Mouse (Mus musculus) midbrain, embryonic 15.5 days (tissue): ENCODE results near the gene Nudt16l1. TPM values are rescaled to one million over a fixed set of nuclear protein-coding genes. Genes with fewer than 3 reads are reported as not detected.

Experiments used
- ATAC-seq: fragments of 200-750 bp; cut with Nextera tagmentation; replicated peaks from 2 replicates; pipeline ENCODE4 v1.8.0; 2017; ENCODE audit warnings: moderate TSS enrichment
- H3K27ac ChIP-seq: fragments of 300-500 bp; sonication (generic); 2 replicates; pipeline ENCODE4 v1.5.1; 2015; ENCODE audit warnings: mild to moderate bottlenecking, inconsistent platforms
- H3K27me3 ChIP-seq: fragments of 300-500 bp; sonication (generic); replicated peaks from 2 replicates; pipeline ENCODE4 v1.6.1; 2015; ENCODE audit warnings: inconsistent platforms
- H3K36me3 ChIP-seq: fragments of 300-500 bp; sonication (generic); replicated peaks from 2 replicates; pipeline ENCODE4 v1.6.1; 2015; ENCODE audit warnings: inconsistent platforms
- H3K4me1 ChIP-seq: fragments of 300-500 bp; sonication (generic); 2 replicates; pipeline ENCODE4 v1.6.1; 2015; ENCODE audit warnings: inconsistent platforms
- H3K4me2 ChIP-seq: fragments of 300-500 bp; sonication (generic); 2 replicates; pipeline ENCODE4 v1.6.1; 2015; ENCODE audit warnings: inconsistent platforms, mild to moderate bottlenecking, moderate library complexity
- H3K4me3 ChIP-seq: fragments of 300-500 bp; sonication (generic); 2 replicates; pipeline ENCODE4 v1.5.1; 2015; ENCODE audit warnings: mild to moderate bottlenecking, inconsistent platforms
- H3K9ac ChIP-seq: fragments of 300-500 bp; sonication (generic); 2 replicates; pipeline ENCODE4 v1.6.1; 2015; ENCODE audit warnings: mild to moderate bottlenecking, inconsistent platforms
- H3K9me3 ChIP-seq: fragments of 300-500 bp; sonication (generic); 2 replicates; pipeline ENCODE4 v1.6.1; 2016; ENCODE audit warnings: inconsistent platforms
- WGBS: fragments of 180-500 bp; shearing (Covaris S2); methylation state at CpG from one replicate; pipeline ENCODE4 v1.1.7; 2015; ENCODE audit warnings: mixed read lengths; 5-methylcytosine and 5-hydroxymethylcytosine counted together
- polyA plus RNA-seq: library from polyadenylated mRNA; unstranded; fragments of >200 nt; fragmentation: Nextera tagmentation; extraction: Ambion mirVana; gene quantifications from 2 replicates; pipeline ENCODE4 v1.2.1, GENCODE M21; 2015

The Nudt16l1 gene
- polyA plus RNA-seq, 1 experiment from 2014 or later = 123 TPM

GRCm38 (mm10) chr16:4922481-4922880 lies 16.1 kb upstream of the Nudt16l1 start:
- Histone ChIP-seq H3K9ac (no peak overlapping the region), H3K27me3 (no peaks in the 10 kb centered on the region), H3K36me3 (peaks cover 39% of the 10 kb centered on the region), H3K4me1 (no peaks in the 10 kb centered on the region), H3K9me3 (no peaks in the 10 kb centered on the region), H3K4me3 (no peak overlapping the region), H3K27ac (no peak overlapping the region), H3K4me2 (no peak overlapping the region)
- ATAC-seq = no peak
- 94% methylated on average over 6 of the region's 6 CpGs for WGBS

- no peak for ATAC-seq
- no peaks in the 10 kb centered on the region for H3K9me3 ChIP-seq
- H3K4me3 ChIP-seq = no peak overlapping the region
- no peak overlapping the region for H3K4me2 ChIP-seq
- no peak overlapping the region for H3K9ac ChIP-seq
- peaks cover 48% of the 10 kb centered on the region for H3K36me3 ChIP-seq
- 92% methylated on average over 5 of the region's 5 CpGs for WGBS
- no peak overlapping the region for H3K27ac ChIP-seq
- H3K27me3 ChIP-seq = no peaks in the 10 kb centered on the region
- no peaks in the 10 kb centered on the region for H3K4me1 ChIP-seq
These were observed 14.6 kb upstream of the Nudt16l1 start for GRCm38 (mm10) chr16:4923996-4924395.

- no peaks in the 10 kb centered on the region for H3K4me1 ChIP-seq
- 97% methylated on average over 7 of the region's 7 CpGs for WGBS
- no peaks in the 10 kb centered on the region for H3K9me3 ChIP-seq
- H3K9ac ChIP-seq = no peak overlapping the region
- H3K36me3 ChIP-seq = peaks cover 71% of the 10 kb centered on the region
- no peak for ATAC-seq
- H3K27ac ChIP-seq = no peak overlapping the region
- no peak overlapping the region for H3K4me2 ChIP-seq
- H3K27me3 ChIP-seq = no peaks in the 10 kb centered on the region
- no peak overlapping the region for H3K4me3 ChIP-seq
These were observed 10.6 kb upstream of the Nudt16l1 start for GRCm38 (mm10) chr16:4927967-4928366.

GRCm38 (mm10) chr16:4928474-4928873 lies 10.1 kb upstream of the Nudt16l1 start:
- 97% methylated on average over 2 of the region's 2 CpGs for WGBS
- Histone ChIP-seq H3K9ac (no peak overlapping the region), H3K4me2 (no peak overlapping the region), H3K36me3 (peaks cover 70% of the 10 kb centered on the region), H3K27ac (no peak overlapping the region), H3K27me3 (no peaks in the 10 kb centered on the region), H3K4me1 (no peaks in the 10 kb centered on the region), H3K4me3 (no peak overlapping the region), H3K9me3 (no peaks in the 10 kb centered on the region)
- no peak for ATAC-seq

GRCm38 (mm10) chr16:4932429-4932828 lies 6.1 kb upstream of the Nudt16l1 start:
- Histone ChIP-seq H3K36me3 (peaks cover 68% of the 10 kb centered on the region), H3K4me3 (no peak overlapping the region), H3K9ac (no peak overlapping the region), H3K27me3 (no peaks in the 10 kb centered on the region), H3K9me3 (no peaks in the 10 kb centered on the region), H3K4me2 (no peak overlapping the region), H3K27ac (no peak overlapping the region), H3K4me1 (no peaks in the 10 kb centered on the region)
- no peak for ATAC-seq
- 85% methylated on average over 3 of the region's 3 CpGs for WGBS

GRCm38 (mm10) chr16:4935430-4935829 lies 3.1 kb upstream of the Nudt16l1 start:
- H3K36me3 ChIP-seq = peaks cover 48% of the 10 kb centered on the region

GRCm38 (mm10) chr16:4935931-4936703 lies 2.4 kb upstream of the Nudt16l1 start:
- Histone ChIP-seq H3K27ac (no peak overlapping the region), H3K9me3 (no peaks in the 10 kb centered on the region)
- no peak for ATAC-seq

More at GRCm38 (mm10) chr16:4935430-4935829, 3.1 kb upstream of the Nudt16l1 start:
- Histone ChIP-seq H3K27ac (no peak overlapping the region), H3K9ac (no peak overlapping the region), H3K4me3 (no peak overlapping the region), H3K4me2 (no peak overlapping the region), H3K9me3 (no peaks in the 10 kb centered on the region), H3K4me1 (peaks cover 10% of the 10 kb centered on the region), H3K27me3 (no peaks in the 10 kb centered on the region)
- ATAC-seq = no peak
- WGBS = 96% methylated on average over 31 of the region's 31 CpGs

GRCm38 (mm10) chr16:4937351-4938190 lies 990 bp upstream of the Nudt16l1 start:
- peaks cover 11% of the 10 kb centered on the region for H3K4me1 ChIP-seq
- H3K9me3 ChIP-seq = no peaks in the 10 kb centered on the region
- H3K4me2 ChIP-seq = no peak overlapping the region
- WGBS = 93% methylated on average over 8 of the region's 8 CpGs
- H3K4me3 ChIP-seq = no peak overlapping the region
- H3K36me3 ChIP-seq = peaks cover 38% of the 10 kb centered on the region
- ATAC-seq = no peak
- H3K27me3 ChIP-seq = no peaks in the 10 kb centered on the region
- no peak overlapping the region for H3K9ac ChIP-seq
- H3K27ac ChIP-seq = no peak overlapping the region

More at GRCm38 (mm10) chr16:4935931-4936703, 2.4 kb upstream of the Nudt16l1 start:
- H3K9ac ChIP-seq = no peak overlapping the region
- H3K4me3 ChIP-seq = no peak overlapping the region
- no peaks in the 10 kb centered on the region for H3K27me3 ChIP-seq
- H3K4me2 ChIP-seq = no peak overlapping the region
- WGBS = 82% methylated on average over 10 of the region's 10 CpGs
- H3K36me3 ChIP-seq = peaks cover 47% of the 10 kb centered on the region
- H3K4me1 ChIP-seq = peaks cover 11% of the 10 kb centered on the region

GRCm38 (mm10) chr16:4938989-4939388 lies 428 bp downstream of the Nudt16l1 start:
- peak overlapping the region; percentile 98 for H3K9ac ChIP-seq
- H3K4me2 ChIP-seq = peak overlapping the region; percentile 97
- no peaks in the 10 kb centered on the region for H3K27me3 ChIP-seq
- peaks cover 11% of the 10 kb centered on the region for H3K4me1 ChIP-seq
- H3K4me3 ChIP-seq = peak overlapping the region; percentile 95
- peaks cover 26% of the 10 kb centered on the region; the same call in 1 of the 2 replicates for H3K36me3 ChIP-seq
- ATAC-seq = peak; percentile 96
- H3K9me3 ChIP-seq = no peaks in the 10 kb centered on the region
- under 1% methylated on average over 28 of the region's 28 CpGs for WGBS
- H3K27ac ChIP-seq = peak overlapping the region; percentile 87

GRCm38 (mm10) chr16:4939412-4939811 lies 851 bp downstream of the Nudt16l1 start:
- 4% methylated on average over 16 of the region's 16 CpGs for WGBS
- peak overlapping the region; percentile 98 for H3K9ac ChIP-seq
- H3K27me3 ChIP-seq = no peaks in the 10 kb centered on the region
- peak overlapping the region; percentile 87 for H3K27ac ChIP-seq
- peak overlapping the region; percentile 97 for H3K4me2 ChIP-seq
- peaks cover 21% of the 10 kb centered on the region; the same call in 1 of the 2 replicates for H3K36me3 ChIP-seq
- no peaks in the 10 kb centered on the region for H3K9me3 ChIP-seq
- H3K4me1 ChIP-seq = peaks cover 11% of the 10 kb centered on the region
- H3K4me3 ChIP-seq = peak overlapping the region; percentile 95
- peak; percentile 79 for ATAC-seq

- WGBS = 93% methylated on average over 10 of the region's 10 CpGs
- Histone ChIP-seq H3K9me3 (no peaks in the 10 kb centered on the region), H3K36me3 (peaks cover 17% of the 10 kb centered on the region; the same call in 1 of the 2 replicates), H3K27me3 (no peaks in the 10 kb centered on the region), H3K4me2 (peak overlapping the region; percentile 97), H3K27ac (0 out of 2 replicates have a peak overlapping the region, but pooled peaks have one; percentile 87), H3K4me3 (peak overlapping the region; percentile 95), H3K9ac (peak overlapping the region; percentile 98), H3K4me1 (peaks cover 11% of the 10 kb centered on the region)
- ATAC-seq = no peak
These were observed 1.8 kb downstream of the Nudt16l1 start for GRCm38 (mm10) chr16:4940311-4940850.

- H3K4me3 ChIP-seq = no peak overlapping the region
- no peak overlapping the region for H3K27ac ChIP-seq
- H3K4me2 ChIP-seq = no peak overlapping the region
- H3K9ac ChIP-seq = no peak overlapping the region
- peaks cover 17% of the 10 kb centered on the region; the same call in 1 of the 2 replicates for H3K36me3 ChIP-seq
- no peaks in the 10 kb centered on the region for H3K9me3 ChIP-seq
- H3K27me3 ChIP-seq = no peaks in the 10 kb centered on the region
- peaks cover 11% of the 10 kb centered on the region for H3K4me1 ChIP-seq
- ATAC-seq = no peak
These were observed 2.5 kb downstream of the Nudt16l1 start for GRCm38 (mm10) chr16:4941016-4941415.
